Mouse (Mus musculus) induced T-regulatory cell, adult 2 months (primary cell): ENCODE results near the gene Hectd4.

ENCODE experiments used
- DNase-seq: peaks from one replicate; pipeline ENCODE4 v3.0.0-alpha.2; 2012; ENCODE audit warnings: low read depth

Hectd4 gene

DNA sequence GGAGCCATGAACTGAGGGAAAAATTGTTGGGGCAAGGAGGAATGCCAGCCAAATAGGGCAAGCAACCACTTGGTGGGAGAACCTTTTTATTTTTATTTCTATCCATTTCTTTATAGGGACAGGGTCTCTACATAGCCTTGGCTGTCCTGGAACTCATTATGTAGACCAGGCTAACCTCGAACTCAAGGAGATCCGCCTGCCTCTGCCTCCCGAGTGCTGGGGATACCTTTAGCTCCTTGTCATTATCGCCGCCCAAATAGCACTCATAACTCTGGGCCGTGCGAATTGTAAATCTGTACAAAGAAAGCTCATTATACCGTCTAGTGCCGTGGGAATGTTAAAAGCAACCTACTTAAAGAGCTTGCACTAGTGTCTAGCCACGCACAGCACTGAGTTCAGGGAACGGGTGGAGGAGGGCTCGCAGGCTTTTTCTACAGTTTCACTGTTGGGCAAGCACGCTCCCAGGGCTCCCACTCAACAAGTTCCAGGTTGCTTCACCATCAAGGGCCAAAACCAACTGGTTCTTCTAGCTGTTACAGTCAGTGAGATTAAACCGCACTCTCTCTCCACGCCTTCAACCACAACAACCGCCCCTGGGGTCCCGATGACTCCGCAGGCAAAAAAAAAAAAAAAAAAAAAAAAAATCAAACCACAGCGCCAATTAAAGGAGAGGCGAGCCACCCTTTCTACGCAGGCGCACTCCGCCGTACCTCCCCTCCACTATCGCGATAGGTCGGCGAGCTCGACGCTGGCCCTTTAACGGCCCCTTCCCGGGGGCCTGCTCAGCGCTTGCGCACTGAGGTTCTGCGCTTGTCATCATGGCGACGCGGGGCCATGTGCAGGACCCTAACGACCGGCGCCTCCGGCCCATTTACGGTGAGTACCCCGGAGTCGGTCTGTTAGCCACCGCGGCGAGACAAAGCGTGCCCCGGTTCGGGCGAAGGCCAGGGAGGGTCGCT, 177.4 kb downstream of the Hectd4 start, which contains the start of gene Naa25:
Gene Naa25, plus strand, starts transcription at position 750 of the 959 bp plus-strand sequence.
- DNase-seq, result peak; percentile 99

DNA sequence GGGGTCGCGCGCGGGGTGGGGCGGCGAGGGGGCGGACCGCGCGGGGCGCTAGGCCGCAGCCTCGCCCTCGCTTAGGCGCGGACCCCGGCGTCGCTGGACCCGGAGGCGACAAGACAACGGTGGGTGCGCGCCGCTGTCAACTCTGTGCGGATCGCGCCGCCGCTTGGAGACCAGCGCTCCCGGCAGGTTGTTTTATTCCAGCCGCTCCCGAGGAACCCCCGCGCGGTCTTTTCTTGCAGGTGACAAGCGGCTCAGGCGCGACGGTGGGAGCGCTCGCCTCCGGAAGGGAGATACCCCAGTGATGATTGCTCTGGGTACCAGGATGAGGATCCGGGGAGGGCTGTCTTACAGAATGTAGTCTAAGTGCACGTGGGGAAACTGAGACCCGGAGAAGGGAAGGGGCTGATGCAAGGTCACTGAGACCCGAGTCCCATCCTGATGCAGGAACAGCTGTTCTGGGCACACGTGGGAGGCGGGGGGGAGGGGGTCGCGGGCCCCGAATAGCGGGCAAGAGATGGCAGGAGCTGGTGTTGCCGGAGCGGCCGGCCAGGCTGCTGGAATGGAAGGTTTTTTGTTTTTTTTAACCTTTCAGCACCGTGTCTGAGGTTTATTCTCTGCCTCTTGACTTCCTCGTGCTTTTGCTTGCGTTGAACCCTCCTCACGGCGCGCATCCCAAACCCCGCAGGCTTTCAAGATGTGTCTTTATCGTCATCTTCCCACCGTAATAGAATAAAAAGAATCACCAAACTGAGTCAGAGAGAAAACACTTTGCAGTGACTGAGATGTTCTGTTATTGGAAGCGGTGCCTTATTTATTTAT, 178.3 kb downstream of the Hectd4 start:
- peak; percentile 54 for DNase-seq

DNA sequence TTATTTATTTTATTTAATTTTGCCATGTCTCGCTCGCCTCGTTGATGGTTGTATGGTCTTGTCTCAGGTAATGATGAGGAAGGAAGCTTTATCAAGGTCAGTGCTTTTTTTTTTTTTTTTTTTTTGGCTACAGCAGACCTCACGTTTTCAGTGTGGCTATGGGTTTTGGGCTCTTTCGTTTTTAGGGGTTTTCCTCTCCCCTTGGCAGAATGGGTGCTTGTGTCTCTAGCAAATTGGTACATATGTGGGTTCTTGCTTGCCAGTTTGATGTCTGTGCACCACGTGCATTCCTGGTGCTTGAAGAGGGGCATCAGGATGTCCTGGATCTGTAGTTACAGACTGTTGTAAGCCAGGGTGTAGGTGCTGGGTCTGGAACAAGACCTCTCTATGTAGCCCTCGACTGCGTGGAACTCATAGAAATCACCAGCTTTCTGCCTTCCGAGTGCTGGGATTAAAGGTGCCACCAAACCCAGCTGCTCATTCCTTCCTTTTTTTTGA, 179.0 kb downstream of the Hectd4 start:
- DNase-seq, result peak; percentile 57

DNA sequence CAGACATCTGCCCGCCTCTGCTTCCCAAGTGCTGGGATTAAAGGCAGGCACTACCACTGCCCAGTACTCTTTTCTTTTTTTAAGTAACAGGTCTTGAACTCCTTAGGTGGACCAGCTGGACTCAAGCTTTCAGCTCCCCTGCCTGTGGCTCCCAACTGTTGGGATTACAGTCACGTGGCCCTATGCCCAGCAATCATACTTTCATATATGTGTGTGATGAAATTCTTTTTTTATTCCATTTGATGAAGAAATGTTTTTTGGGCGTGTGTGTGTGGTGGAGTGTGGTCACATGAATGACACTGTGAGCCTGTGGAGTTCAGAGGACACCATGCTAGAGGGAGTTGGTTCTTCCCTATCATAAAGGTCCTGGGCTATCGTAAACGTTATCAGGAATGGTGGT, 179.5 kb downstream of the Hectd4 start:
- DNase-seq, result no peak

DNA sequence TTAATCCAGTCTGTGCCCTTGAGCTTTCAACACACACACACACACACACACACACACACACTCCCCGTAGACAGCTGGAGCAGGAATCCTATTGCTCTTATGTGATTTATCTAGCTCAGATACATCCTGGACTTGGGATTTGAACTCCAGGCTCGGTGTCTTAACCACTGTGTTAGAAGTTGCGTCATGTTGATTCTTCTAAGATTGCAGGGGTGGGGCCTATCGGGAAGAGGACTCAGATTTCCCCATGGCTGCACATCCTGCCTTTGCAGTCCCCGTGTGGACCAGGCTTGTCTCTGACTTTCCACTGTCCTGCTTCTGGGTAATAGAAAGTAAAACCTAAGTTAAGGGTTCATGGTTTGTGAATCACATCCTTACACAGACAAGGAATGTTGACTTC, 180.0 kb downstream of the Hectd4 start:
- DNase-seq, result no peak

DNA sequence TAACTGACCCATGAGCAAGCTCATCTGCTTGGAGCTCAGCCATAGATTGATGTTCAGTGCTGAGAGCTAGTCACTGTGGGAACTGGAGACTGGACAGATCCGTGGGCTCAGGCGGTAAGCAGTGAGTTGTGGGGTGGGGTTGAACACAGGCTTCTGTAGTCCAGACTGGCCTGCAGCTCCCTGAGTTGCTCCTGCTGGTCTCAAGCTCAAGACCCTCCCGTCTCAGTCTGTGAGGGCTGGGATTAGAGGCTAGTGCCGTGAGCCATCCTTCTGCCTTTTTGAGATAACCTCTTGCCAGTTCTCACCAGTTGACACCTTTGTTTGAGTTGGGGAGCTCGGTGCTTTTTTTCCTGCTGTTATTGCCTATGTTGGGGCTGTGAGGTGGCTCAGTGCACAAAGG, 180.8 kb downstream of the Hectd4 start:
- no peak for DNase-seq

DNA sequence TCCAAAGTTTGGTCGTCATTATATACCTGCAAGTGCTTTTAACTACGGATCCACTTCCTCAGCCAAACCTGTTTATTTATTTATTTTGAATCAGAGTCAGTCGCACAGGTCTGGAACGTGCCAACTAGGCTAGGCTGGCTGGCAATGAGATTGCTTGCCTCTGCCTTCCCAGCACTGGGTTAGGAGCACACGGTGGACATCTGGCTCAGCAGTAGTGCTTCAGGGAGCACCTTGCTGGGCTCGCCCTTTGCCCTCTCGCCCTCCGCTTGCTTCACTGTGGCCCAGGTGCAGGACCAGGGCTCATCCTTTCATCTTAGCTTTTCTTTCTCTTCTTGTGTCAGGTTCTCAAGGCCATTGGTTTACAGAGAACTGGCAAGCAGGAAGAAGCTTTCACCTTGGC, 187.8 kb downstream of the Hectd4 start:
- DNase-seq, result no peak

DNA sequence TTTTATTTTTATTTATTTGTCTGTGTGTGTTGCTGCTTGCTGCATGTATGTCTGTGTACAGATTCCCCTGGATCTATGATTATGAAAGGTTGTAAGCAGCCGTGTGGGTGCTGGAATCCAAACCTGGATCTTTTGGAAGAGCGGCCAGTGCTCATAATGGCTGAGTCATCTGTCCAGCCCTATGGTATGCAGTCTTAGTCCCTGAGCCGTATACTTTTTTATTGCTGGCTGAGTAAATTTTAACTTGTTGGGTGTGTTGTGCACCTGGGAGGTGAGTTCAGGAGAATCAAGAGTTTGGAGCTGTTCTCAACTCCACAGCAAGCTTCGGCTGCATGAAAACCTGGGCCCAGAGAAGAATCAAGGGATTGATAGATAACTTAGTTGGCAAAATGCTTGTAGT, 191.0 kb downstream of the Hectd4 start:
- DNase-seq, result no peak
